Mouse (Mus musculus) limb, embryonic 15.5 days (tissue): ENCODE data around the gene AL731706.2. TPM values are rescaled to one million over a fixed set of nuclear protein-coding genes. Genes with fewer than 3 reads are reported as not detected.

ENCODE experiments used
- ATAC-seq: fragments of 200-750 bp; cut with Nextera tagmentation; 2 replicates; pipeline ENCODE4 v1.8.0; 2017; ENCODE audit warnings: low read depth, moderate TSS enrichment; ENCODE audit not compliant: insufficient number of reproducible peaks, low FRiP score, low TSS enrichment
- H3K27ac ChIP-seq: fragments of 300-500 bp; sonication (generic); 2 replicates; pipeline ENCODE4 v1.5.1; 2015; ENCODE audit warnings: moderate library complexity, mild to moderate bottlenecking, inconsistent platforms
- H3K27me3 ChIP-seq: fragments of 300-500 bp; sonication (generic); 2 replicates; pipeline ENCODE4 v1.6.1; 2015; ENCODE audit warnings: inconsistent platforms
- H3K36me3 ChIP-seq: fragments of 300-500 bp; sonication (generic); 2 replicates; pipeline ENCODE4 v1.6.1; 2015; ENCODE audit warnings: inconsistent platforms
- H3K4me1 ChIP-seq: fragments of 300-500 bp; sonication (generic); 2 replicates; pipeline ENCODE4 v1.6.1; 2015; ENCODE audit warnings: inconsistent platforms
- H3K4me2 ChIP-seq: fragments of 300-500 bp; sonication (generic); 2 replicates; pipeline ENCODE4 v1.6.1; 2015; ENCODE audit warnings: mild to moderate bottlenecking, inconsistent platforms
- H3K4me3 ChIP-seq: fragments of 300-500 bp; sonication (generic); 2 replicates; pipeline ENCODE4 v1.5.1; 2015; ENCODE audit warnings: mild to moderate bottlenecking, inconsistent platforms
- H3K9ac ChIP-seq: fragments of 300-500 bp; sonication (generic); 2 replicates; pipeline ENCODE4 v1.6.1; 2015; ENCODE audit warnings: inconsistent platforms
- H3K9me3 ChIP-seq: fragments of 300-500 bp; sonication (generic); 2 replicates; pipeline ENCODE4 v1.6.1; 2016; ENCODE audit warnings: inconsistent platforms
- WGBS: fragments of 180-500 bp; shearing (Covaris S2); methylation state at CpG from one replicate; pipeline ENCODE4 v1.1.7; 2015; 5-methylcytosine and 5-hydroxymethylcytosine counted together
- polyA plus RNA-seq: library from polyadenylated mRNA; unstranded; fragments of >200 nt; fragmentation: Nextera tagmentation; extraction: Ambion mirVana; gene quantifications from 2 replicates; pipeline ENCODE4 v1.2.1, GENCODE M21; 2015

AL731706.2 gene
- polyA plus RNA-seq: 21.6 and 42.9 TPM in 2 replicates

DNA sequence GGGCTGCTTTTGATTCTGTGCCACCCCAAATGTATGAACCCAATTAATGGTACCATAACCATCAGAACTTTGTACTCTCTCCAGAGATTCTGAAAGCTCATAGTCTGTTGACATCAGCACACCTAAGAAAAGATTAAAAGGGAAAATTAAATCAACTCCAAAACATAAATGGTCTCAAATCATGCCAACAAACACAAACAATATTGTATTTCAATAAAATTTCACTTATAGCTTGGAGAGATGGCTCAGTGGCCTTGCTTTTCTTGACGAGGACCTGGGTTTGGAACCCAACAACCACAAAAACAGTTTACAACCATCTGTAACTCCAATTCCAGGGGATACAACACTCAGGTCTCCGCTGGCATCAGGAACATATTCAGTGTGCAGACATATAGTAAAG, at the start of gene AL731706.2:
Gene AL731706.2 (minus strand): TSS at position 101 of the 400 bp plus-strand sequence.
- H3K36me3 ChIP-seq: peaks cover 28% of the 10 kb centered on the region
- no peak for ATAC-seq
- no peaks in the 10 kb centered on the region; the same call in 1 of the 2 replicates for H3K4me1 ChIP-seq
- no peaks in the 10 kb centered on the region for H3K9me3 ChIP-seq
- WGBS: 93% methylated on average over 2 of the region's 2 CpGs
- H3K9ac ChIP-seq: no peak within 1 kb of the TSS
- no peaks in the 10 kb centered on the region for H3K27me3 ChIP-seq
- no peak within 1 kb of the TSS for H3K4me2 ChIP-seq
- no peak within 1 kb of the TSS for H3K27ac ChIP-seq
- H3K4me3 ChIP-seq: no peak within 1 kb of the TSS

DNA sequence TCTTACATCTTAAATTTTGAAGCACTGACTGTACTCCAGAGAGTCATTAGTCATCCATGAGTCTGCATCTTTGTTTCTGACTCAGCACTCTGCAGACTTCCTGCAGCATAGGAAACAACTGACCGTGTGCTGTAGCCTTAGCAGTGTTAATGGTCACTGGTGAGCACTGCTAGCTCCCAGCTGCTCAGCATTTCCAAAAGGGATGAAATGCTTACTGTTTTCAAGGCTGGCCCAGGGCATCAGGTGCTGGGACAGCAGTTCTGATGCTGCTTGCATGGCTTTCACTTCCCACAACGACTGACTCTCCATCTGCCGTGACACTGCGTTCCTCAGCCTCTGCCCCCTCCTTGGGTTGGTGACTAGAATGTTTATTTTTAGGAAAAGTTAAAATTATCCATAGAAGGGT, 35.5 kb upstream of the AL731706.2 start:
- H3K27me3 ChIP-seq: no peaks in the 10 kb centered on the region
- ATAC-seq: no peak
- H3K27ac ChIP-seq: no peak overlapping the region
- H3K4me1 ChIP-seq: no peaks in the 10 kb centered on the region
- H3K9me3 ChIP-seq: no peaks in the 10 kb centered on the region
- no peak overlapping the region for H3K9ac ChIP-seq
- H3K4me3 ChIP-seq: no peak overlapping the region
- no peaks in the 10 kb centered on the region for H3K36me3 ChIP-seq
- H3K4me2 ChIP-seq: no peak overlapping the region
- 67% methylated on average over 4 of the region's 4 CpGs for WGBS

DNA sequence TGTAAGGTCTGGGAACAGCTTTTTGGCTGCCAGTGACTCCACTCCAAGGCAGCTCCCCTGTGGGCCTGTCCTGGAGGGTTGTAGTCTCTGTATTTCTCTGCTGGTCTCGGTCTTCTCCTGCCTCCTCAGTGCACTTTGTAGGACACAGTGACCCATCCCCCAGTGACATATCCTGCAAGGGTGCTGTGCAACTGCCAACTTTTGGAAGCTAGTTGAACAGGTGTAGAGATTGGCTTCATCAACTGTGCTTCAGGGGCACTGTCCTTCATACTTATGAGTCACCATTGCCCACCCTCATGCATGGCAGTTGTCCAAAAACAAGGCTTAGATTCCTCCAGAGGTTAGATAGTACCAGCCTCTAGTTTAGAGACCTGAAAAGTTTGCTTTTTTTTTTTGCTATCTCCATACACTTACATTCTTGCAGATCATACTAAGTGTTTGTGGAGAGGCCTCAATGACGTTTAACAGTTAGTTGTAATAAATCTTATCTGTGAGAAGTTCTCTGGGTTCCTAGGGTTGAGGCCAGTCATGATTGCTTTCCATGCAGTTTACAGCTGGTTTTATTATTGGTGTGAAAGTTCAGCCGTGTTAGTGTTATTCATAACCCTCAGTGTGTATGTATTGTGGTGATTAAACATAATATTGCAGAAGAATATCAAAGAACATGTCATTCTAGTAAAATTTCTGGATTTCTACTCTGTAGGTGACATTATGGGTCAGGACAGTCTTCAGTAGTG, 34.9 kb upstream of the AL731706.2 start:
- 69% methylated on average over 3 of the region's 3 CpGs for WGBS
- H3K36me3 ChIP-seq: no peaks in the 10 kb centered on the region
- H3K27ac ChIP-seq: no peak overlapping the region
- no peaks in the 10 kb centered on the region for H3K9me3 ChIP-seq
- H3K4me3 ChIP-seq: no peak overlapping the region
- ATAC-seq: no peak
- H3K4me2 ChIP-seq: no peak overlapping the region
- no peaks in the 10 kb centered on the region for H3K4me1 ChIP-seq
- H3K27me3 ChIP-seq: no peaks in the 10 kb centered on the region
- H3K9ac ChIP-seq: no peak overlapping the region

DNA sequence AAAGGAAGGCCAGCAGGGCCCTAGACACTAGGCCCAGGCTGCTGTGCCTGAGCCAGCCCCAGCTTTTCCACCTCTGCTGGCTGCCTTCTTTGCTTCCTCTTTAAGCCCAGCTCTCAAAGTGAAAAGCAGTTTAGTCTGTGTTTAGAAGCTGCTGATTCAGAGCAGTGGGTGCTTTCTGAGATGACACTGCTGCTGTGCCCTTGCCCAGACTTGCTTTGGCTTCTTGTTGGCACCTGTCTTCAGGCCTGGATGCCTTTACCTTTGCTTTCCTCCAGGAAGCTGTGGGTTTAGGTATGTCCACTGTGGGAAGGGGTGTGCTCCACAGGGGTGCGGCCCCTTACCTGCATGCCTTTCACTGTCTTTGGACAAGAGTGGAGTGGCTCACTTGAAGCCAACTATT, 34.0 kb upstream of the AL731706.2 start:
- Histone ChIP-seq H3K36me3 (no peaks in the 10 kb centered on the region), H3K27ac (no peak overlapping the region), H3K9ac (no peak overlapping the region), H3K9me3 (no peaks in the 10 kb centered on the region), H3K4me1 (no peaks in the 10 kb centered on the region), H3K27me3 (no peaks in the 10 kb centered on the region), H3K4me2 (no peak overlapping the region), H3K4me3 (no peak overlapping the region)
- no peak for ATAC-seq
- 94% methylated on average over 1 of the region's 1 CpGs for WGBS

DNA sequence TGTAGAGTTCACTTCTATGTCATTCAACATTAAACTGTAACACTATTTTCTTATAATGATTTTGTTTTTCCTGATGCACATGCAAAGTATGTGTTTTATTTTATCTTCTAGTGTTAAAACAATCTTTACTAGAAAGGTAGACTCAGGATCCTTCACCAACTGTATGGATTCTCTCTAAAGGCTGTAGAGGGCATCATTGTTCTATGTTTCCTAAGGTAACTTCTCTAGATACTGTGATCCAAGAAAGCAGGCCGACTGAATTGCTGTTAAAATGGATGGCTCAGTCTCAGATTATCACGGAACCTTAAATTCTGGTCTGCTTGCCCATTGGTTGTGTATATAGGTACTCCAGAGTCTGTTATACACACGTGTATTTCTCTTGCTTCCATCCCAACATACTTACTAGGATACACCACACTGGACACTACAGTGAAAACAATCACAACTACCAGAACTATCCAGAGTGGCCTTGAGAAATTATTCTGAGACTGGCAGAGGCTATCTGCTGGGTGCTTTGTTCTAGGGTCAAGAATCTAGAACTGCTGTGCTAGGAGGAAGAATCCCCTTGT, 28.9 kb upstream of the AL731706.2 start:
- Histone ChIP-seq H3K4me3 (no peak overlapping the region), H3K36me3 (no peaks in the 10 kb centered on the region), H3K9me3 (no peaks in the 10 kb centered on the region), H3K4me2 (no peak overlapping the region), H3K27ac (no peak overlapping the region), H3K9ac (no peak overlapping the region), H3K27me3 (no peaks in the 10 kb centered on the region), H3K4me1 (peaks cover 5% of the 10 kb centered on the region)
- 35% methylated on average over 3 of the region's 3 CpGs for WGBS
- no peak for ATAC-seq

DNA sequence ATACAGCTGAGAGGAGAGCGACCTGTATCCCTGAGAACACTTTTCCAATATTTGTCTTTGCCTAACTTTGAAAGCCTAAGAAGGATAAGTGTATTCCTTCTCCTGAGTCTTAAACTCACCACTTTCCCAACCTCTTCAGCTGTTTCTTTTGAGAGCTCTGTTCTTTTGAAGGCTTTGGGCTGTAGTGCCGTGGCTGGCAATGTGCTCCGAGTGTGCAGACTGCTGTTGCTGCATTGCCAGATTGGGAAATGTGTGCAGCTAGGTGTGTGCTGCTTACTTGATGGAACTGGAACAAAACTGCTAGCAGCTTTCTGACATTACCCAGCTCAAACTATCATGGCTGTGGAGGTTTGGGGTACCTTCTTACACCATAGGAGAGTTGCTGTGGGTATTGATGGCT, 27.5 kb upstream of the AL731706.2 start:
- Histone ChIP-seq H3K36me3 (no peaks in the 10 kb centered on the region), H3K9ac (no peak overlapping the region), H3K4me1 (peaks cover 5% of the 10 kb centered on the region), H3K4me3 (no peak overlapping the region), H3K27ac (no peak overlapping the region), H3K9me3 (no peaks in the 10 kb centered on the region), H3K27me3 (no peaks in the 10 kb centered on the region), H3K4me2 (no peak overlapping the region)
- 69% methylated on average over 3 of the region's 3 CpGs for WGBS
- ATAC-seq: no peak

DNA sequence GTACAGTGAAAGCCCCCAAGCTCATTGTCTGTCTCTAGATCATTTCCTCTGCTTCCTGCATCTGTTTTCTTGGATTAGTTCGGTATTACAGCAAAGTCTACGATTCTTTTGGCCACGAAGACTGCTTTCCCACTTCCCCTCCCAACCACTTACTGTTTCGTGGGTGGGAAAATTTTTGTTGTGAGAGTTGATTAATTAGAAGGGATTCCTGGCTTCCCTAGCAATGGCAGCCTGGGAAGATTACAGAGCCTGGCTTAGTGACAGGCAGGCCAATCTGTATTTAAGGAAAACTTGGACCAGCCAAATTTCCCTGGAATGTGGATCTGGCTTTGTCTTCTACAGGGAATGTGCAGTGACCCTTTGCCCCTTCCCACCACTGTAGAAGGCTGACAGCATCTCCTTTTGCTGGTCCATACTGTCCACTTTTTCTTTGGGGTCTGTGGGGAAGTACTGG, 26.5 kb upstream of the AL731706.2 start:
- Histone ChIP-seq H3K27me3 (no peaks in the 10 kb centered on the region), H3K4me1 (peaks cover 5% of the 10 kb centered on the region), H3K36me3 (no peaks in the 10 kb centered on the region), H3K9me3 (no peaks in the 10 kb centered on the region), H3K4me2 (no peak overlapping the region), H3K9ac (no peak overlapping the region), H3K4me3 (no peak overlapping the region), H3K27ac (peak overlapping the region; percentile 11; the same call in 1 of the 2 replicates)
- ATAC-seq: no peak
- 25% methylated on average over 4 of the region's 4 CpGs for WGBS

DNA sequence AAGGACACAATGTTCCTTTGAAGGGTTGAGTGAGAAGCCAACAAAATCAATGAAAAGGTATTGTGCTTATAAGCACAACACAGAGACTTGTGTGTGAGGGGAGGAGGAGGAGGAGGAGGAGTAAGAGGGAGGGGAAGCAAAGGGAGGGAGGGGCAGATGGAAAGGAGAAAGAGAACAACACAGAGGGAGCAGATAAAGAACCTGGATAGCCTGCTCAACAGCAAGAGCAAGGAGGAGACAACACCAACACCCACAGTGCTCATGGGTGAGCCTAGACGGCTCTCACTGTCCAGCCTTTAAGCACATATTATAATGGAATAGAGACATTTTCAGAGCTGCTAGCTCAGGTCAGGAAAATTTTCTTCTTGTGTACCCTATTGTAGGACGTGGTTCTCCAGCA, 23.8 kb upstream of the AL731706.2 start:
- Histone ChIP-seq H3K9ac (no peak overlapping the region), H3K4me2 (no peak overlapping the region), H3K9me3 (no peaks in the 10 kb centered on the region), H3K4me1 (peaks cover 5% of the 10 kb centered on the region), H3K27me3 (no peaks in the 10 kb centered on the region), H3K36me3 (no peaks in the 10 kb centered on the region), H3K27ac (no peak overlapping the region), H3K4me3 (no peak overlapping the region)
- 88% methylated on average over 2 of the region's 2 CpGs for WGBS
- ATAC-seq: no peak

DNA sequence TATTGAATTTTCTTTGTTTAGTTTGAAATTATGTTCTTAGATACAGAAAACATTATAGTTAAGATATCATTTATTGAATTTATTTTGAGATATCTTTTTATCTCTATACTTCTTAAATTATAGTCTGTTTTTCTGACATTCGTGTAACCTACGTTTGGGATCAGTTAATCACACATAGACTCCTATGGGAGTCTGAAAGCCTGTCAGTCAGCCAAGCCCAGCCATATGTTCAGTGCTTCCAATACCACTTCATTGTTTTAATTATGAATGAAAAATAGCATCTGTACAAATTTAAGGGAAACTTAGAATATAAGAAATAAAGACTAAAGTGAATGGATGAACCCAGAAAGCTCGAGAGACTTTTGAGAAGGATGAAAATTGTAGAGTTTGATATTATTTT, 23.1 kb upstream of the AL731706.2 start:
- no peak overlapping the region for H3K9ac ChIP-seq
- no peak overlapping the region for H3K4me3 ChIP-seq
- no peaks in the 10 kb centered on the region for H3K9me3 ChIP-seq
- WGBS: 72% methylated on average over 3 of the region's 3 CpGs
- no peak overlapping the region for H3K4me2 ChIP-seq
- H3K27me3 ChIP-seq: no peaks in the 10 kb centered on the region
- H3K27ac ChIP-seq: no peak overlapping the region
- H3K36me3 ChIP-seq: no peaks in the 10 kb centered on the region
- H3K4me1 ChIP-seq: peaks cover 5% of the 10 kb centered on the region
- ATAC-seq: no peak

DNA sequence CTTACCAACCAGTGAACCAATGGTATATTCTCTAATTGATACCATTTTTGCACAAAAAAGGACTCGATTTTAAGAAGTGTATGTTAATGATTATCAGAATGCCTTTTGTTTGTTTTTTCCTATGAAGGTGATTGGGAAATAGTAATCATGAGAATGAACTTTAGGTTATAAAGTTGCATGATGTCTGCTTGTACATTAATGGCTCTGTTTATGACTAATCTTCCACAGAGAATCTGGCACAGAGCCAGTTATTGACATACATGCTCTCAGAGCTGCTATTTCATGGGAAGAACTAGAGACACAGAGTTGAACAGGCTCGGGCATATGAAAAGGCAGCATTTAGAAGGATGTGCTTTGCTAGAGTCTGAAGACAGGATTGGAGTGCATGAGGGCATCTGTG, 10.7 kb upstream of the AL731706.2 start:
- Histone ChIP-seq H3K36me3 (no peaks in the 10 kb centered on the region), H3K4me2 (no peak overlapping the region), H3K4me3 (no peak overlapping the region), H3K9ac (no peak overlapping the region), H3K4me1 (peaks cover 2% of the 10 kb centered on the region; the same call in 1 of the 2 replicates), H3K27me3 (no peaks in the 10 kb centered on the region), H3K9me3 (no peaks in the 10 kb centered on the region), H3K27ac (no peak overlapping the region)
- WGBS: 70% methylated on average over 2 of the region's 2 CpGs
- ATAC-seq: no peak

DNA sequence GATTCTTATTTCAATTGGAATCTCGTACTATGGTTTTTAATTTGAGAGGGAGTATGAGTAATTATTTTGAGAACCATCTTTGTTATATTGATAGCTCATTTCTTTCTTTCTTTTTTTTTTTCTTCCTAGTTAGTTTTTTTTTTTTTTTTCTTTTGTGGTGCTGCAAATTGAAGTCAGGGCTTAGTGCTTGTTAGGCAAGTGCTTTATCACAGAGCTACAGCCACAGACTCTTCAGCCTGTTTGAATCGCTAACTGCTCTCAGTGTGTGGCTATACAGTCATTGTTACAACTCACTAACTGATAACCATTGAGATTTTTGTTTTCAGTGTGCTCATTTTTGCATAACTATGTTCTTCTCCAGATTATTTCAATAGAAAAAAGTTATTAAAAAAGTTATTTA, 9.0 kb upstream of the AL731706.2 start:
- 83% methylated on average over 2 of the region's 2 CpGs for WGBS
- no peaks in the 10 kb centered on the region for H3K36me3 ChIP-seq
- H3K9ac ChIP-seq: no peak overlapping the region
- no peak overlapping the region for H3K27ac ChIP-seq
- no peak overlapping the region for H3K4me3 ChIP-seq
- no peaks in the 10 kb centered on the region for H3K27me3 ChIP-seq
- H3K9me3 ChIP-seq: no peaks in the 10 kb centered on the region
- ATAC-seq: no peak
- no peak overlapping the region for H3K4me2 ChIP-seq
- H3K4me1 ChIP-seq: peaks cover 2% of the 10 kb centered on the region

DNA sequence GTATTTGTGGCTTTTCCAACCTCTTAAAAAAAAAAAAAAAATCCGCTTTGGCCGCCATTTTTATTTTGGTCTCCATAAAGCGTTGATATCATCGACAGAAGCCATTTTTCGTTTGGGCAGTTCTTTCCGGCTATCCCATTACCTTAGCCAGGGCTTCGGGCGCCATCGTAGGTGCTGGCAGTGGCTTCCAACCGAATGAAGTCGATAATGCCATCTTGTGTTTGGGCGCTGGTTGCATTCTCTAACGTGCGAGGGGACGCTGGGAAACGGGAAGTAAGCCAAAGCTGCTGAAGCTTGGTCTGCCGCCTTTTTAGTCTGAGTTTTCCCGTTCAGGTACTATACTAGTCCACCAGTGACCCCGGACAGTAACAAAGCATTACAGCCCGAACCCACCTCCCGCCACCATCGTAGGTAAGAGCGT, 6.5 kb upstream of the AL731706.2 start:
- H3K36me3 ChIP-seq: no peaks in the 10 kb centered on the region
- WGBS: under 1% methylated on average over 23 of the region's 23 CpGs
- peak overlapping the region; percentile 33; the same call in 1 of the 2 replicates for H3K9ac ChIP-seq
- ATAC-seq: peak; percentile 87
- H3K4me3 ChIP-seq: peak overlapping the region; percentile 67
- peaks cover 2% of the 10 kb centered on the region for H3K4me1 ChIP-seq
- no peaks in the 10 kb centered on the region for H3K9me3 ChIP-seq
- H3K27me3 ChIP-seq: no peaks in the 10 kb centered on the region
- peak overlapping the region; percentile 71 for H3K27ac ChIP-seq
- H3K4me2 ChIP-seq: peak overlapping the region; percentile 27
